Mouse (Mus musculus) adrenal gland, adult 8-10 months (tissue): ENCODE results near the gene Slain2. TPM values are rescaled to one million over a fixed set of nuclear protein-coding genes. Genes with fewer than 3 reads are reported as not detected.
"Not testable (repeated sequence)": the region's sequence is repeated elsewhere in the genome, so short reads cannot be mapped to it uniquely, and the experiment has no call there.

ENCODE experiments used
- DNase-seq: peaks from one replicate; pipeline ENCODE4 v3.0.0; 2022
- total RNA-seq, 4 experiments: library from RNA; stranded (reverse); gene quantifications; 2 replicates each; pipeline ENCODE4 v1.2.4; 2022

The Slain2 gene
- total RNA-seq, 4 experiments from 2014 or later, result 48.1 to 67.9 (median 61.7) TPM

DNA sequence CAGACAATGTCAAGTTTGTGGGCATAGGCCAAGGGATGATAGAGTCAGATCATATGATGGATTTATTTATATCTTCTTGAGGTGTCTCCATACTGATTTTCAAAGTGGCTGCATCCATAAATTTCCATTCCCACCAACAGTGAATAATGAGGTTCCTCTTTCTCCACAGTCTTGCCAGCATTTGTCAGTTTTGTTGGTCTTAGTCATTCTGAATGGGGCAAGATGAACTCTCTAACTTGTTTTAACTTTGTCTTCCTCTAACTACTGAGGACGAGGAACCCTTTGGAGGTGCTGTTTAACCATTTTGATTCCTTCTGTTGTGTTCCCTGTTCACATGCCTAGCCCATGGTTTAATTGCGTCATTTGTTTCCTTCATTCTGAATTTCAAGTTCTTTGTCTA is 36.1 kb downstream of the Slain2 start:
- no peak for DNase-seq

DNA sequence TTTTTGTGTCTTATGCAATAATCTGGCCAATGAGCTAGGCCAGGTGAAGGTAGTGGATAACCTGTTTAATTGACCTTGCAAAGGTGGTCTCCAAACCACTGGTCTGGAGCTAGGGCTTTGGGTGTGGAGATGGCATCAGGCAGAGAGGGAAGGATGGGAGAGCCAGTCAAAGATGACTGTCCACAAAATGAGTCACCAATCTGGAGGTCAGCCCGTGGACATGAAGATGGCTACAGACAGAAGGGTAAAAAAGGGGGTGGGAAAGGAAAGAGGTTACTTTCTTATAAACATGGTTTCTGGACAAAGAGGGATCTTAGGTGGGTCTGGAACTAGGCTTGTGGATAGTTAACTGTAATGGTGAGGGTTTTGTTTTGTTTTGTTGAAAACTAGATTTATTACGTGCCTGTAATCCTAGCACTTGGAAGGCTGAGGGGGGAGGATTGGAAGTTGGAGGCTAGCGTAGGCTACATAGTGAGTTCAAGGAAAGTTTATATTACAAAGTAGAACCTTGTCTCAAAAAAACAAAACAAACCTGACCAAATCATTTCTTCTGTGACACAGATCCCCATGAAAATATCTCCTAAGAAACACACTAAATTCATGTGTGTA is 40.0 kb downstream of the Slain2 start:
- no peak for DNase-seq

- peak; percentile 17 for DNase-seq
Observed at GRCm38 (mm10) chr5:72957281-72957680, 43.2 kb downstream of the Slain2 start.

DNA sequence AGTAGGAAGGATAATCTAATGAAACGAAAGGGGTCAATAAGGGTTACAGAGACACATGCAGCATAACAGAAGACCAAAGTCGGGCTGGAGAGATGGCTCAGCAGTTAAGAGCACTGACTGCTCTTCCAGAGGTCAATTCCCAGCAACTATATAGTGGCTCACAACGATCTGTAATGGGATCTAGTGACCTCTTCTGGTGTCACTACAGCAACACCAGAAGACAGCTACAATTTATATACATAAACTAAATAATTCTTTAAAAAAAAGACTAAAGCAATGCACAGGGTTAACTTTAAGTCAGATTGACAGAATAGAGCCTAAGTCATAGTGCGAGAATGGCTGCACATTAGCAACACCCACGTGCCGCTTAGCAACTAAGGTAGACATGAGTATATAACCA is 46.0 kb downstream of the Slain2 start:
- DNase-seq, result no peak

DNA sequence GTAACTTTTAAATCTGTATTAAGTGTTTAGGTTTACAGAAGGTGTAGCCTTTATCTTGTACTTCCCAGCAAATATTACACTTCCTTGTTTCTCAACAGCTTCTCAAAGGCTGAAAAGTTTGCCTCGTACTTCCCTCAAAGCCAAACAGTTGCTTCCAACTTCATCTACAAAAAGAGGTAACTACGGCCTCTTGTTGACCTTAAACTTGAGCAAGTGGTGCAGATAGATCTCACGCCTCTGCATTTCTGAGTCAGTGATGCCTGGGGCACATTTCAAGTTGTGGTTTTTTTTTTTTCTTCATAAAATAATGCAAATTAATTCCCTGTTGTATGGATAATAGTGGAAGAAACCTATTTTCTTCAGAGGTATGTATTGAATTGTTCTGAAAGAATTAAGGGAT is 51.6 kb downstream of the Slain2 start:
- DNase-seq, result no peak

GRCm38 (mm10) chr5:72972435-72972834 is 58.3 kb downstream of the Slain2 start:
- no peak for DNase-seq

- DNase-seq, result no peak
Observed at GRCm38 (mm10) chr5:72972934-72973333, 58.8 kb downstream of the Slain2 start.

- no peak for DNase-seq
Observed at GRCm38 (mm10) chr5:72974602-72975001, 60.5 kb downstream of the Slain2 start, which contains the start of gene Gm10135. Gene Gm10135, minus strand, starts transcription at chr5:72974702.

GRCm38 (mm10) chr5:72975996-72976395 is 61.9 kb downstream of the Slain2 start:
- no peak for DNase-seq

- DNase-seq, result no peak
Observed at GRCm38 (mm10) chr5:72976539-72976938, 62.4 kb downstream of the Slain2 start.

DNA sequence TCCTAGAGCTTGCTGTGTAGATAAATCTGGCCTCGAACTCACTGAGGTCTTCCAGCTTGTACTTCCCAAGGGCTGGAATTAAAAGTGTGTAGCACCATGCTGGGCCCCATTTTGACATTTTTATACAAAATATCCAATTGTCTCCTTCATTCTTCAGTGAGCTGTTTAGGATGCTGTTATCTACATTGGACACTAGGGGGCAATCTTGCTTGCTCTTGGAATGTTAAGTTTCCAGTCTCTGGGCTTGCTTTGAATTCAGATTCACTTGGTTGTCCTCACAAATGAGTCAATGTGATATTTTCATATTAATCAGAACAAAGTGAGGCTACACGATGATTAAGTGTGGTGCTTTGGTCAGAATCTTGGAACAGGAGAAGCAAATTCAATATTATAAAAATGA is 70.0 kb downstream of the Slain2 start:
- no peak for DNase-seq

GRCm38 (mm10) chr5:72987786-72988185 is 73.7 kb downstream of the Slain2 start:
- no peak for DNase-seq

DNA sequence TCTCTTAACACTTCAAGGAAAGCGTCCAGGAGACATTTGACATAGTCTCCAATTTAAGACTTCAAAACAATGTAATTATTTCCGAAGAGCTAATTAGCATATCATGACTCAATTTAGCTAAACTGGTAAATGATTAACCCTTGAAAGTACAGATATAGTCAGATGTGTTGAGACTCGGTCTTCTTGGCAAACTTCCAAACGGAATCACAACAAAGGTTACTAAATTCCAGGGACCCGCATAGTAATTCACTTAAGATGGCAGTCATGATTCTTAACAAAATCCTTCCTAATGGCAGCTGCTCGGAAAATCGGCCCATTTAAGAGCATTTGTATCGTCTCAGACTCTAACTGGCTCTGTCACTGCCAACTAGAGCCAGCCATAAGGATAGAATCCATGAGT is 75.7 kb downstream of the Slain2 start:
- no peak for DNase-seq

DNA sequence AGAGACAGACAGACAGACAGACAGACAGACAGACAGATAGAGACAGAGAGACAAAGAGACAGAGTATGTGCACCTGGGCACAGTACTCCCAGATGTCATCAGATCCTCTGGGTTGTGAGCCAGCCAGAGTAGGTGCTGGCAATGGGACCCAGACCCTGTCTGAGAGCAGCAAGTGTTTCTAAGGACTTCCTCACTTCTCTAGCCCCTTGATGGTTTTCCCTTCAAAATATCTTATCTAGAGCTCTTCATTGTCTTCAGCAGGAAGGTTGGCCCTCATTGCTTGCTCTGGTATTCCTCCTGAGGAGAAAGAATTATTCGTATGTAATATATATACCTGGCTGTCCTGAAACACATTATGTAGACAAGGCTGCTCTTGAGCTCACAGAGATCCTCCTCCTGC is 78.4 kb downstream of the Slain2 start:
- DNase-seq, result no peak

GRCm38 (mm10) chr5:72994424-72994823 is 80.3 kb downstream of the Slain2 start:
- no peak for DNase-seq

DNA sequence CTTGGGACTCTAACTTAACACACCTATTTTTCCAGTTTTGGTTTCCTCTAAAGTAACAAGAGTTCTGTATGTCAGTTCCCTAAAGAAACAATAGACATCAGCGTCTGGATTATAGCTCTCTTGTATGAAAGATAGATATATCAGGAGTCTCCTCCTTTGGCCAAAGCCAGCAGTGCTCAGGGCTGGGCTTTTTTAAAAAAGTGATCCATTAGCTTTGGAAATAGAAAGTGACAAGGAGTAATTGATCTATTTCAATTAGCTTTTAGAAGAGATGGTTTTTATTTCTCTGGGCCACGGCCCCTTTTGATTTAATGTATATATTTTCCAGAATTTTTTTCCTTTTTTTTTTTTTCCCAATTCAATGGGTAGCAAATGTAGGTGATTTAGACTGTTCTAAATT is 80.8 kb downstream of the Slain2 start:
- no peak for DNase-seq

DNA sequence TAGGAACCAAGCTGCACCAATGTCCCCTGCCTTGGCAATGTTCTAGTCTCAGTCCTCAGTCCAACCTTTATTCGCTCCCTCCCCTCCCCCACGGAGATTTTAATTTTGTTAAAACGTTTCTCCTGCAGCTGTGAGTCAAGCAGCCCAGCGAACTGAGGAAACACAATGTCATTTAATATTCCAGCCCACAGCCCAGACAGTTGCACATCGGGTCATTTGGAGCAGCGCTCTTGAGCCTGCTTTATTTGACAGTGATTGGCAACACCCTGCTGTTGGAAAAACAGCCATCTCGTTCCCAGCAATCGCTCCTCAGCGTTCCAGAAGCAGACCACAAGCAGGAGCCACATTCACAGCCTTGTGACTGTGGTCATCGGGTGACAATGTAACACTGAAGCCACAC is 81.3 kb downstream of the Slain2 start:
- no peak for DNase-seq

- not testable (repeated sequence) for DNase-seq
Observed at GRCm38 (mm10) chr5:72998546-72998945, 84.4 kb downstream of the Slain2 start.

DNA sequence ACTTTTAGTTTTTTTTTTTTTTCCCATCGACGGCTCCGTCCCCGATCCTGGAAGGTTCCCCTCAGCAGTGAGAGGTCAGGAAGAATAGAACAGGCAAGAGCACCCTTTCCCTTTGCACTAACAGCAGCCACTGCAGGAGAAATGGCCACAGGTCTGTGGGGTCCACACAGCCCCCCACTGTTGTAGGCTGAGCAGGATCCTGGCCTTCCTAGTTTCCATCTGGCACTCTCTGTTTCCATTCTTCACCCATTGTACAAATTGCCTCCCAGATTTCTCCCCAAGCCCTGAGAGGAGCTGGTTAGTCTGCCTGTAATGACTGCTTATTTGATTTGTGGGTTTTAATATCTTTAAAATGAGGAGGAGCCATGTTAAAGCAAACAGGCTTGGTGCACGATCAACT is 89.9 kb downstream of the Slain2 start:
- no peak for DNase-seq

GRCm38 (mm10) chr5:73006784-73007581 is 92.9 kb downstream of the Slain2 start, which contains the start of gene Slc10a4:
Gene Slc10a4, plus strand, starts transcription at chr5:73006883.
- DNase-seq, result peak; percentile 8

DNA sequence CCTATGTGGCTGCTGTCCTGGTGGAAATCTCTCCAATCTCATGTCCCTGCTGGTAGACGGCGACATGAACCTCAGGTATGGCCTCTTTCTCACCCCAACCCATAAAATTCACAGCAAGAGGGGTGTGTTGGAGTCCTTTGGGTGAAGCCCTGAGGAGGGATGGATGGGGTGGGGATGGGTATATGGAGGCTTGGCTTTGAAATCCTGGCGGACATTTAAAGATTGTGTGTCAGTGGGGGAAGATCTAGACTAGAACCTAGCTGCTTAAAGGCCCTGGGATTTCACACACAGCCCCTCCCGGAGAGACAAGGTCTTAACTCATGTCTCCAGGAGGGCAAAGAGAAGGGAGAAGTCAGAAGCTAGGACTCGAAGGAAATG is 93.5 kb downstream of the Slain2 start:
- DNase-seq, result no peak

GRCm38 (mm10) chr5:73008230-73008629 is 94.1 kb downstream of the Slain2 start:
- DNase-seq, result not testable (repeated sequence)

DNA sequence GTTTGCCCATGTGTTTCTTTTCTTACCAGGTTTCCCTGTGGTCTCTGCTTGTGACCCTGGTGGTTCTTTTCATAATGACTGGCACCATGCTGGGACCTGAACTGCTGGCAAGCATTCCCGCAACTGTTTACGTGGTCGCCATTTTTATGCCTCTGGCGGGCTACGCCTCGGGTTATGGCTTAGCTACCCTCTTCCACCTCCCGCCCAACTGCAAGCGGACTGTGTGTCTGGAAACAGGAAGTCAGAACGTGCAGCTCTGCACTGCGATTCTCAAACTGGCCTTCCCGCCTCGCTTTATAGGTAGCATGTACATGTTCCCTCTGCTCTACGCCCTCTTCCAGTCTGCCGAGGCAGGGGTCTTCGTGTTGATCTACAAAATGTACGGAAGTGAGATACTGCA is 97.7 kb downstream of the Slain2 start:
- DNase-seq, result not testable (repeated sequence)
